Mouse (Mus musculus) heart, embryonic 16.5 days (tissue): ENCODE data around the gene Mcm6. TPM values are rescaled to one million over a fixed set of nuclear protein-coding genes. Genes with fewer than 3 reads are reported as not detected.

ENCODE experiments used
- ATAC-seq: fragments of 200-750 bp; cut with Nextera tagmentation; replicated peaks from 2 replicates; pipeline ENCODE4 v1.8.0; 2017; ENCODE audit warnings: moderate number of reproducible peaks; ENCODE audit not compliant: insufficient read depth, low FRiP score; ENCODE audit errors: extremely low read depth
- H3K27ac ChIP-seq: fragments of 300-500 bp; sonication (generic); 2 replicates; pipeline ENCODE4 v1.5.1; 2014; ENCODE audit warnings: mild to moderate bottlenecking, low read length, control low read depth, moderate library complexity
- H3K27me3 ChIP-seq: fragments of 300-500 bp; sonication (generic); 2 replicates; pipeline ENCODE4 v1.6.1; 2014; ENCODE audit warnings: low read length, mixed read lengths; ENCODE audit not compliant: control insufficient read depth, insufficient read depth
- H3K36me3 ChIP-seq: fragments of 300-500 bp; sonication (generic); 2 replicates; pipeline ENCODE4 v1.6.1; 2014; ENCODE audit not compliant: control insufficient read depth, insufficient read depth
- H3K4me1 ChIP-seq: fragments of 300-500 bp; sonication (generic); 2 replicates; pipeline ENCODE4 v1.6.1; 2014; ENCODE audit warnings: low read length, mixed read lengths; ENCODE audit not compliant: control insufficient read depth, insufficient read depth
- H3K4me2 ChIP-seq: fragments of 300-500 bp; sonication (generic); 2 replicates; pipeline ENCODE4 v1.6.1; 2014; ENCODE audit warnings: low read depth, mild to moderate bottlenecking, control low read depth, low read length
- H3K4me3 ChIP-seq: fragments of 300-500 bp; sonication (generic); 2 replicates; pipeline ENCODE4 v1.5.1; 2014; ENCODE audit warnings: mild to moderate bottlenecking, control low read depth, low read length
- H3K9ac ChIP-seq: fragments of 300-500 bp; sonication (generic); 2 replicates; pipeline ENCODE4 v1.6.1; 2014; ENCODE audit warnings: low read length, control low read depth
- H3K9me3 ChIP-seq: fragments of 300-500 bp; sonication (generic); replicated peaks from 2 replicates; pipeline ENCODE4 v1.6.1; 2016; ENCODE audit warnings: low read length; ENCODE audit not compliant: control insufficient read depth
- WGBS: fragments of 180-500 bp; shearing (Covaris S2); extraction: QIAGEN DNeasy Blood & Tissue Kit; methylation state at CpG from one replicate; pipeline ENCODE4 v1.1.7; 2014; 5-methylcytosine and 5-hydroxymethylcytosine counted together
- polyA plus RNA-seq: library from polyadenylated mRNA; unstranded; fragments of >200 nt; fragmentation: Nextera tagmentation; extraction: Ambion mirVana; gene quantifications from 2 replicates; pipeline ENCODE4 v1.2.1, GENCODE M21; 2015

Mcm6 gene
- polyA plus RNA-seq, 1 experiment from 2014 or later: 172 TPM

- Histone ChIP-seq H3K27me3 (no peaks in the 10 kb centered on the region), H3K4me3 (no peak overlapping the region), H3K36me3 (peaks cover 32% of the 10 kb centered on the region), H3K4me2 (no peak overlapping the region), H3K9me3 (no peaks in the 10 kb centered on the region; the same call in 1 of the 2 replicates), H3K27ac (no peak overlapping the region), H3K9ac (no peak overlapping the region), H3K4me1 (no peaks in the 10 kb centered on the region)
- ATAC-seq: no peak
- WGBS: 93% methylated on average over 3 of the region's 3 CpGs
Measured at GRCm38 (mm10) chr1:128282924-128283323, 76.5 kb downstream of the Mcm6 start.

- no peak overlapping the region for H3K27ac ChIP-seq
- no peak overlapping the region for H3K4me2 ChIP-seq
- no peak overlapping the region for H3K4me3 ChIP-seq
- ATAC-seq: no peak
- no peaks in the 10 kb centered on the region; the same call in 1 of the 2 replicates for H3K9me3 ChIP-seq
- peaks cover 42% of the 10 kb centered on the region for H3K36me3 ChIP-seq
- H3K27me3 ChIP-seq: no peaks in the 10 kb centered on the region
- H3K9ac ChIP-seq: no peak overlapping the region
- no peaks in the 10 kb centered on the region for H3K4me1 ChIP-seq
- WGBS: 93% methylated on average over 3 of the region's 3 CpGs
Measured at GRCm38 (mm10) chr1:128281753-128282152, 77.7 kb downstream of the Mcm6 start.

Other genes with a start within 250 kb of the Mcm6 start
- gene Ubxn4, start 115.7 kb downstream of the Mcm6 start, polyA plus RNA-seq: 46.7 and 53.8 TPM in 2 replicates
- 0.09 TPM in 1 of 2 replicates, not detected in the other for gene Lct, start 31.3 kb downstream of the Mcm6 start, polyA plus RNA-seq
- 94.9 and 121 TPM in 2 replicates for gene Dars, start 57.7 kb upstream of the Mcm6 start, polyA plus RNA-seq
- 4.1 and 4.6 TPM in 2 replicates for gene Cxcr4, start 232.6 kb upstream of the Mcm6 start, polyA plus RNA-seq